Mouse (Mus musculus) embryonic facial prominence, embryonic 15.5 days (tissue): ENCODE measurements around the gene Tmem170. TPM values are rescaled to one million over a fixed set of nuclear protein-coding genes. Genes with fewer than 3 reads are reported as not detected.

ENCODE experiments used
- ATAC-seq: fragments of 200-750 bp; cut with Nextera tagmentation; 2 replicates; pipeline ENCODE4 v1.8.0; 2017; ENCODE audit warnings: low read depth, moderate TSS enrichment; ENCODE audit not compliant: insufficient number of reproducible peaks, low FRiP score, low TSS enrichment
- H3K27ac ChIP-seq: fragments of 300-500 bp; sonication (generic); replicated peaks from 2 replicates; pipeline ENCODE4 v1.5.1; 2015; ENCODE audit warnings: mild to moderate bottlenecking, inconsistent platforms
- H3K27me3 ChIP-seq: fragments of 300-500 bp; sonication (generic); 2 replicates; pipeline ENCODE4 v1.6.1; 2015; ENCODE audit warnings: inconsistent platforms
- H3K36me3 ChIP-seq: fragments of 300-500 bp; sonication (generic); 2 replicates; pipeline ENCODE4 v1.6.1; 2015; ENCODE audit warnings: mild to moderate bottlenecking, inconsistent platforms
- H3K4me1 ChIP-seq: fragments of 300-500 bp; sonication (generic); 2 replicates; pipeline ENCODE4 v1.6.1; 2015; ENCODE audit warnings: inconsistent platforms
- H3K4me2 ChIP-seq: fragments of 300-500 bp; sonication (generic); replicated peaks from 2 replicates; pipeline ENCODE4 v1.6.1; 2015; ENCODE audit warnings: mild to moderate bottlenecking, inconsistent platforms
- H3K4me3 ChIP-seq: fragments of 300-500 bp; sonication (generic); replicated peaks from 2 replicates; pipeline ENCODE4 v1.5.1; 2015; ENCODE audit warnings: mild to moderate bottlenecking, inconsistent platforms
- H3K9ac ChIP-seq: fragments of 300-500 bp; sonication (generic); 2 replicates; pipeline ENCODE4 v1.6.1; 2015; ENCODE audit warnings: inconsistent platforms
- H3K9me3 ChIP-seq: fragments of 300-500 bp; sonication (generic); replicated peaks from 2 replicates; pipeline ENCODE4 v1.6.1; 2016; ENCODE audit warnings: inconsistent platforms
- WGBS: fragments of 180-500 bp; shearing (Covaris S2); methylation state at CpG from one replicate; pipeline ENCODE4 v1.1.7; 2015; 5-methylcytosine and 5-hydroxymethylcytosine counted together
- polyA plus RNA-seq: library from polyadenylated mRNA; unstranded; fragments of >200 nt; fragmentation: Nextera tagmentation; extraction: Ambion mirVana; gene quantifications from 2 replicates; pipeline ENCODE4 v1.2.1, GENCODE M21; 2015

Gene Tmem170
- polyA plus RNA-seq, 1 experiment from 2014 or later, result 9.3 TPM

DNA sequence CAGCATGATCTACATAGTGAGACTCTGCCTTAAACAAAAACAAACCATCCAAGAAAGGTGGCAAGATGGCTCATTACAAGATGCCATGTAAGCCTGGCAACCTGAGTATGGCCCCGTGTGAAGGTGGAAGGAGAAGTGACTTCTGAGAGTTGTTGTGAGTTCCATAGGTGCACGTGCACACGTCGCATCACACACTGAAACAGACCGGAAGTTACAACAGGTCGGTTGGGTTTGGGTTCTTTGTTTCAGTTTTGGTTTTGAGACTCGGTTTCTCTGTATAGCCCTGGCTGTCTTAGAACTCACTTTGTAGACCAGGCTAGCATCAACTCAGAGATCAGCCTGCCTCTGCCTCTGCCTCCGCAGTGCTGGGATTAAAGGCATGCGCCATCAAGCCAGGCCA is 62.7 kb downstream of the Tmem170 start:
- H3K27ac ChIP-seq, result no peak overlapping the region
- no peak overlapping the region for H3K4me2 ChIP-seq
- H3K27me3 ChIP-seq, result no peaks in the 10 kb centered on the region
- ATAC-seq, result no peak
- H3K36me3 ChIP-seq, result peaks cover 23% of the 10 kb centered on the region
- no peak overlapping the region for H3K4me3 ChIP-seq
- no peak overlapping the region for H3K9ac ChIP-seq
- 95% methylated on average over 9 of the region's 9 CpGs for WGBS
- 0 out of 2 replicates have a peak, but pooled peaks cover 3% of the 10 kb centered on the region for H3K4me1 ChIP-seq
- H3K9me3 ChIP-seq, result no peaks in the 10 kb centered on the region

Other genes with a start within 250 kb of the Tmem170 start
- 0.68 and 0.99 TPM in 2 replicates for gene Ldhd, start 246.4 kb downstream of the Tmem170 start, polyA plus RNA-seq
- 22.3 and 25.9 TPM in 2 replicates for gene Zfp1, start 233.3 kb downstream of the Tmem170 start, polyA plus RNA-seq
- gene Ctrb1, start 185.7 kb downstream of the Tmem170 start, polyA plus RNA-seq, result 0.32 TPM in 1 of 2 replicates, not detected in the other
- gene Bcar1, start 132.9 kb downstream of the Tmem170 start, polyA plus RNA-seq, result 31.9 and 40.2 TPM in 2 replicates
- 217 and 219 TPM in 2 replicates for gene Cfdp1, start 22.5 kb downstream of the Tmem170 start, polyA plus RNA-seq
- gene Chst5, start 33.7 kb upstream of the Tmem170 start, polyA plus RNA-seq, result 5.1 and 5.8 TPM in 2 replicates
- gene Tmem231, start 57.1 kb upstream of the Tmem170 start, polyA plus RNA-seq, result 18.8 and 22.4 TPM in 2 replicates
- gene Gabarapl2, start 64.0 kb upstream of the Tmem170 start, polyA plus RNA-seq, result 173 and 189 TPM in 2 replicates
- gene Adat1, start 115.6 kb upstream of the Tmem170 start, polyA plus RNA-seq, result 8.3 and 10.1 TPM in 2 replicates
- gene Kars, start 134.6 kb upstream of the Tmem170 start, polyA plus RNA-seq, result 172 and 175 TPM in 2 replicates
- 25.1 and 25.4 TPM in 2 replicates for gene Terf2ip, start 134.6 kb upstream of the Tmem170 start, polyA plus RNA-seq
- gene Gm6793, start 138.3 kb upstream of the Tmem170 start, polyA plus RNA-seq, result 0.65 and 0.81 TPM in 2 replicates